Mouse (Mus musculus) MEL (cell line): ENCODE data around the gene Slc13a2. TPM values are rescaled to one million over a fixed set of nuclear protein-coding genes. Genes with fewer than 3 reads are reported as not detected.

Experiments used
- DNase-seq: peaks from one replicate; pipeline ENCODE4 v3.0.0; 2011; ENCODE audit warnings: low read depth, low spot score
- H3K27ac ChIP-seq: 2 replicates; pipeline ENCODE4 v1.5.1; 2012; ENCODE audit warnings: low read depth, mild to moderate bottlenecking, control low read depth, low read length, moderate library complexity; ENCODE audit not compliant: control insufficient read depth
- H3K27me3 ChIP-seq, 2 experiments: fragments of 150-350 bp in 1 of 2; sonication (generic) in 1 of 2; 2 replicates each; pipeline ENCODE4 v1.6.1; 2012; ENCODE audit warnings: low read length in 2 of 2, mild to moderate bottlenecking in 2 of 2, improper control_type of control experiment in 1 of 2, moderate library complexity in 1 of 2; ENCODE audit not compliant: insufficient read depth in 2 of 2, control insufficient read depth in 1 of 2
- H3K36me3 ChIP-seq, 2 experiments: 2 replicates each; pipeline ENCODE4 v1.6.1; 2012 to 2014; ENCODE audit warnings: low read length in 2 of 2, improper control_type of control experiment in 1 of 2, inconsistent platforms in 1 of 2, mild to moderate bottlenecking in 1 of 2; ENCODE audit not compliant: insufficient read depth in 2 of 2, control insufficient read depth in 1 of 2
- H3K4me1 ChIP-seq, 2 experiments: fragments of 150-350 bp in 1 of 2; sonication (generic) in 1 of 2; 2 replicates each; pipeline ENCODE4 v1.6.1; 2012; ENCODE audit warnings: low read length in 2 of 2, improper control_type of control experiment in 1 of 2, mild to moderate bottlenecking in 1 of 2; ENCODE audit not compliant: insufficient read depth in 2 of 2, control insufficient read depth in 1 of 2
- H3K4me3 ChIP-seq, 2 experiments: fragments of 150-350 bp in 1 of 2; sonication (generic) in 1 of 2; 2 replicates each; pipeline ENCODE4 v1.5.1; 2012; ENCODE audit warnings: low read depth in 2 of 2, low read length in 2 of 2, mild to moderate bottlenecking in 2 of 2, moderate library complexity in 2 of 2, control low read depth in 1 of 2, improper control_type of control experiment in 1 of 2; ENCODE audit not compliant: control insufficient read depth in 1 of 2, insufficient read depth in 1 of 2
- H3K79me2 ChIP-seq: 2 replicates; pipeline ENCODE4 v1.6.1; 2012; ENCODE audit warnings: mild to moderate bottlenecking, low read length, moderate library complexity; ENCODE audit not compliant: control insufficient read depth, poor library complexity, insufficient read depth
- H3K9ac ChIP-seq: 2 replicates; pipeline ENCODE4 v1.6.1; 2012; ENCODE audit warnings: low read depth, mild to moderate bottlenecking, control low read depth, low read length, moderate library complexity; ENCODE audit not compliant: control insufficient read depth, poor library complexity, severe bottlenecking
- H3K9me3 ChIP-seq: fragments of 150-350 bp; sonication (generic); replicated peaks from 2 replicates; pipeline ENCODE4 v1.6.1; 2012; ENCODE audit warnings: mild to moderate bottlenecking, low read length, improper control_type of control experiment, moderate library complexity; ENCODE audit not compliant: insufficient read depth
- CHD2 ChIP-seq: IDR thresholded peaks from 2 replicates; pipeline ENCODE4 v1.6.1; 2011; ENCODE audit warnings: low read length, improper control_type of control experiment
- E2F4 ChIP-seq: IDR thresholded peaks from 2 replicates; pipeline ENCODE4 v1.6.1; 2011; ENCODE audit warnings: low read depth, low read length, improper control_type of control experiment, borderline replicate concordance
- ELF1 ChIP-seq: IDR thresholded peaks from 2 replicates; pipeline ENCODE4 v1.6.1; 2014; ENCODE audit warnings: low read depth, mild to moderate bottlenecking, inconsistent platforms, low read length, improper control_type of control experiment, moderate library complexity
- EP300 ChIP-seq, 2 experiments: IDR thresholded peaks; 2 replicates each; pipeline ENCODE4 v1.6.1; 2011; ENCODE audit warnings: improper control_type of control experiment in 2 of 2, low read length in 2 of 2, low read depth in 1 of 2, mild to moderate bottlenecking in 1 of 2
- ETS1 ChIP-seq: IDR thresholded peaks from 2 replicates; pipeline ENCODE4 v1.6.1; 2012; ENCODE audit warnings: low read depth, mild to moderate bottlenecking, inconsistent platforms, low read length, improper control_type of control experiment, moderate library complexity
- GABPA ChIP-seq: IDR thresholded peaks from 2 replicates; pipeline ENCODE4 v1.6.1; 2012; ENCODE audit warnings: low read depth, mild to moderate bottlenecking, inconsistent platforms, low read length, improper control_type of control experiment, moderate library complexity
- HCFC1 ChIP-seq: IDR thresholded peaks from 2 replicates; pipeline ENCODE4 v1.6.1; 2012; ENCODE audit warnings: low read depth, mild to moderate bottlenecking, inconsistent platforms, low read length, improper control_type of control experiment, moderate library complexity
- KAT2A ChIP-seq: conservative IDR thresholded peaks from 2 replicates; pipeline ENCODE4 v1.6.1; 2012; ENCODE audit warnings: low read depth, low read length, improper control_type of control experiment, inconsistent platforms
- MAFK ChIP-seq: IDR thresholded peaks from 2 replicates; pipeline ENCODE4 v1.6.1; 2011; ENCODE audit warnings: low read depth, mild to moderate bottlenecking, low read length, improper control_type of control experiment, borderline replicate concordance
- MXI1 ChIP-seq: IDR thresholded peaks from 2 replicates; pipeline ENCODE4 v1.6.1; 2011; ENCODE audit warnings: mild to moderate bottlenecking, low read depth, low read length, improper control_type of control experiment
- MYB ChIP-seq: IDR thresholded peaks from 2 replicates; pipeline ENCODE4 v1.6.1; 2011; ENCODE audit warnings: mild to moderate bottlenecking, low read depth, low read length, improper control_type of control experiment
- MYC ChIP-seq: IDR thresholded peaks from 2 replicates; pipeline ENCODE4 v1.6.1; 2011; ENCODE audit warnings: low read depth, mild to moderate bottlenecking, low read length, improper control_type of control experiment, moderate library complexity
- NELFE ChIP-seq: IDR thresholded peaks from 2 replicates; pipeline ENCODE4 v1.6.1; 2011; ENCODE audit warnings: low read depth, low read length, improper control_type of control experiment
- NRF1 ChIP-seq: IDR thresholded peaks from 2 replicates; pipeline ENCODE4 v1.6.1; 2014; ENCODE audit warnings: low read depth, mild to moderate bottlenecking, inconsistent platforms, low read length, improper control_type of control experiment, moderate library complexity; ENCODE audit not compliant: poor library complexity, insufficient read depth, severe bottlenecking
- POLR2A ChIP-seq, 2 experiments: IDR thresholded peaks; 2 replicates each; pipeline ENCODE4 v1.6.1; 2011 to 2012; ENCODE audit warnings: low read length in 2 of 2, mild to moderate bottlenecking in 2 of 2, control low read depth in 1 of 2, improper control_type of control experiment in 1 of 2, low read depth in 1 of 2, moderate library complexity in 1 of 2; ENCODE audit not compliant: control insufficient read depth in 1 of 2, insufficient read depth in 1 of 2, poor library complexity in 1 of 2
- POLR2AphosphoS5 ChIP-seq: IDR thresholded peaks from 2 replicates; pipeline ENCODE4 v1.6.1; 2012; ENCODE audit warnings: low read depth, borderline replicate concordance, mild to moderate bottlenecking, inconsistent platforms, low read length, moderate library complexity, mixed read lengths
- RAD21 ChIP-seq: IDR thresholded peaks from 2 replicates; pipeline ENCODE4 v1.6.1; 2011; ENCODE audit warnings: mild to moderate bottlenecking, low read depth, low read length, improper control_type of control experiment
- SIN3A ChIP-seq: IDR thresholded peaks from 2 replicates; pipeline ENCODE4 v1.6.1; 2012; ENCODE audit warnings: low read length, improper control_type of control experiment, inconsistent platforms
- TAL1 ChIP-seq: IDR thresholded peaks from 2 replicates; pipeline ENCODE4 v1.6.1; 2012; ENCODE audit warnings: mild to moderate bottlenecking, inconsistent platforms, low read length, moderate library complexity, mixed read lengths
- TBP ChIP-seq: IDR thresholded peaks from 2 replicates; pipeline ENCODE4 v1.8.0; 2011; ENCODE audit warnings: low read depth, low read length, improper control_type of control experiment
- TCF12 ChIP-seq: IDR thresholded peaks from 2 replicates; pipeline ENCODE4 v1.6.1; 2014; ENCODE audit warnings: low read depth, mild to moderate bottlenecking, inconsistent platforms, low read length, improper control_type of control experiment, moderate library complexity
- UBTF ChIP-seq: IDR thresholded peaks from 2 replicates; pipeline ENCODE4 v1.6.1; 2012; ENCODE audit warnings: low read depth, mild to moderate bottlenecking, inconsistent platforms, low read length, improper control_type of control experiment, moderate library complexity, borderline replicate concordance; ENCODE audit not compliant: insufficient read depth
- USF1 ChIP-seq: IDR thresholded peaks from 2 replicates; pipeline ENCODE4 v1.6.1; 2014; ENCODE audit warnings: low read depth, mild to moderate bottlenecking, inconsistent platforms, low read length, improper control_type of control experiment, moderate library complexity
- ZMIZ1 ChIP-seq: IDR thresholded peaks from 2 replicates; pipeline ENCODE4 v1.6.1; 2012; ENCODE audit warnings: low read depth, mild to moderate bottlenecking, inconsistent platforms, low read length, improper control_type of control experiment, moderate library complexity
- ZNF384 ChIP-seq: IDR thresholded peaks from 2 replicates; pipeline ENCODE4 v1.6.1; 2012; ENCODE audit warnings: low read depth, mild to moderate bottlenecking, inconsistent platforms, low read length, improper control_type of control experiment
- polyA plus RNA-seq, 2 experiments: library from polyadenylated mRNA; stranded (reverse) in 1 of 2; unstranded in 1 of 2; fragments of >175 nt in 1 of 2; fragments of >200 nt in 1 of 2; gene quantifications; 2 replicates each; pipeline versions ENCODE4 v1.2.1 to v1.2.4; 2012; ENCODE audit warnings: low replicate concordance in 2 of 2, low read depth in 1 of 2; ENCODE audit not compliant: insufficient read length in 2 of 2, insufficient read depth in 1 of 2, missing spikeins in 1 of 2
- total RNA-seq: library from RNA; depleted of rRNA; stranded (reverse); fragments of 300-350 nt; gene quantifications from 2 replicates; pipeline ENCODE4 v1.2.3, GENCODE M21; 2012

Gene Slc13a2
- total and polyA plus RNA-seq, 3 experiments, result not detected

DNA sequence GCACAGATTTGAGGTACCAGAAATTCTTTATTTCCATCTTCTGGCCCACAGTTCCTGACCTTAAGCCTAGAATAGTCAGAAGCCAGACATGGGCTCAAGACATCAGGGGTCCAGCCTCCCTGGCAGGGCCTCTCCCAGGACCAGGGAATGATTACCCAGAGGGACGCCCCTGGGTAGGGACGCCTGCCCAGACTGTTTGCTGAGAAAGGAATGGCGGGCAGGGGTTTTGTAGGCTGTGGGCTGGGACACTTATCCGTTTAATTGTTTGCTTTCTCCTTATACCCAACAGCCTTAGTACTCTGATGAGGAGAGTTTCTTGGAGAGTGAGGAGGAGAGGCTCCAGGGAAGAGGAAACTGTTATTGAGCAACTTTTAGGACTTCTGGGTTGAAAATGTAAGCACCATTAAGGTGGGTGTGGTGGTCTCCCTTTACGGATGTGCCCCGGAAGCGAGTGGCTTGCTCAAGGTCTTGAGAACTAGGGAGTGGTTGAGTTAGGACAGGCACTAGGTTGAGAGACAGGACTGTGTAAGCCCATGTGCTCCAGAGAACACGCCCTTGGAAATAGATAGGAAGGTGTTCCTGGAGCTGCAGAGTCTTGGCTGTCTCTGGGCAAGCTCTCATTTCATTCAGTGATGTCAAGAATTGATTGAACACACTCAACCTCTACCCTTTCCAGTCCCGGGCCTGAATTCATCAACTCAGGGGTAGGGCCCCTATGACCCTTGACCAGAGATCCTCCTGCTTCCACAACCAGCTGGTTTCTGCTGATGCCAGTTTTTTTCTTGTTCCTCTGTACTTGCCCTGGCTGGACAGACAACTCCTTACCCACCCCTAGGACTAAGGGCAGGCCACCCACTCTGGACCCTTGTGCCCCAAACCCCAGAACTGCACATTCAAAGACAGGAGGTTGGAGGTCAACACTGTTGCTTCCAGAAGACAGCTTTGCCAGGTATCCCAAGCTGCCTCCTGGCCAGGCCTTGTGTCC lies 13.5 kb downstream of the Slc13a2 start:
- H3K27ac ChIP-seq, result no peak overlapping the region
- H3K9ac ChIP-seq, result no peak overlapping the region
- peaks cover 6 to 15% of the 10 kb centered on the region in 2 experiments for H3K27me3 ChIP-seq
- no peak overlapping the region for H3K4me3 ChIP-seq
- H3K79me2 ChIP-seq, result no peaks in the 10 kb centered on the region
- DNase-seq, result no peak
- H3K9me3 ChIP-seq, result no peaks in the 10 kb centered on the region
- no peaks in the 10 kb centered on the region for H3K4me1 ChIP-seq
- TF ChIP-seq EP300 (IDR thresholded peaks at IDR 0.05; ENCODE audit: low read depth in 1 of 2, low read length in 2 of 2), result no peak
- TF ChIP-seq MYB, result no peak
- no peak for TF ChIP-seq POLR2A (IDR thresholded peaks at IDR 0.05; ENCODE audit: control insufficient read depth in 1 of 2, insufficient read depth in 1 of 2, low read depth in 1 of 2, low read length in 2 of 2, poor library complexity in 1 of 2)
- no peak for TF ChIP-seq RAD21
- no peak for TF ChIP-seq KAT2A
- TF ChIP-seq TCF12, result no peak
- TF ChIP-seq CHD2, result no peak
- no peak for TF ChIP-seq UBTF
- no peak for TF ChIP-seq MXI1
- no peak for TF ChIP-seq MAFK
- TF ChIP-seq TBP, result no peak
- no peak for TF ChIP-seq ELF1
- no peak for TF ChIP-seq USF1
- no peak for TF ChIP-seq E2F4
- TF ChIP-seq HCFC1, result no peak
- no peak for TF ChIP-seq NRF1
- TF ChIP-seq ZNF384, result no peak
- no peak for TF ChIP-seq TAL1
- no peak for TF ChIP-seq MYC
- TF ChIP-seq, all 39 proteins: peak for 0
- H3K36me3 ChIP-seq, result no peaks in the 10 kb centered on the region

DNA sequence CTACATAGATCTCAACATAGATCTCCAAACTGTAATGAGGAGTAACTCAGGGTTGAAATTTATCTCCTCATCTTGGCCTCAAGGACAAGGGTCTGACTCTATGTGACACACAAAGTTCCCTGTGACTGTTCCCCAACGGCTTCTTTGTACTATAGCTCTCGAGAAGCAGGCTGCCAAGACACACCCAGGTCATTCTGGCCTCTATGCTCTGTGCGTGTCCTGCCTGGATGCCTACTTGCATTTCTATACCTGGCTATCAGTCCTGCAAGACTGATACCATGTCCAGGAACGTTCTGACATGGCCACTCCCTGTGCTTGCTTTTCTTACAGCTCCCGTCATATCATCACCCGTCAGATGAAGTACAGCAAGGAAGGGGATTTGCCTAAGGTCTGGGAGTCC lies 20.0 kb downstream of the Slc13a2 start:
- no peak overlapping the region for H3K4me3 ChIP-seq

More for the DNA sequence above, 20.0 kb downstream of the Slc13a2 start:
- Histone ChIP-seq H3K79me2 (no peaks in the 10 kb centered on the region), H3K9ac (no peak overlapping the region)
- TF ChIP-seq SIN3A (no peak), ZMIZ1 (no peak), POLR2AphosphoS5 (no peak), TAL1 (no peak), ETS1 (no peak), MAFK (no peak), NELFE (no peak), GABPA (no peak), CHD2 (no peak), UBTF (no peak), MXI1 (no peak), USF1 (no peak), HCFC1 (no peak)
- TF ChIP-seq, all 39 proteins: peak for 0
- no peaks in the 10 kb centered on the region for H3K36me3 ChIP-seq
- no peaks in the 10 kb centered on the region for H3K4me1 ChIP-seq
- H3K27me3 ChIP-seq, result peaks cover 4 to 21% of the 10 kb centered on the region in 2 experiments; a peak in 3 of 4 replicates
- DNase-seq, result no peak
- H3K27ac ChIP-seq, result no peak overlapping the region
- H3K9me3 ChIP-seq, result no peaks in the 10 kb centered on the region
